Mouse (Mus musculus): ENCODE results near the gene Aco2.
A peak's percentile ranks its signal among the peaks of the same experiment; 100 is the strongest.

GRCm38 (mm10) chr15:81891822-81892580 is 19.9 kb downstream of the Aco2 start:
- TF ChIP-seq EP300 (IDR thresholded peaks at IDR 0.05; ENCODE audit: low read depth), result peak; percentile 62
- TF ChIP-seq CTCF (IDR thresholded peaks at IDR 0.05; ENCODE audit: low read depth), result peak; percentile 51

All from liver, embryonic 14.5 days (tissue).